Mouse (Mus musculus) heart, embryonic 13.5 days (tissue): ENCODE measurements around the gene Tardbp. TPM values are rescaled to one million over a fixed set of nuclear protein-coding genes. Genes with fewer than 3 reads are reported as not detected.

Experiments used
- ATAC-seq: fragments of 200-750 bp; cut with Nextera tagmentation; 2 replicates; pipeline ENCODE4 v1.8.0; 2017; ENCODE audit warnings: moderate TSS enrichment; ENCODE audit not compliant: insufficient number of reproducible peaks, low FRiP score, low TSS enrichment; ENCODE audit errors: extremely low read depth
- H3K27ac ChIP-seq: fragments of 300-500 bp; sonication (generic); replicated peaks from 2 replicates; pipeline ENCODE4 v1.5.1; 2015; ENCODE audit warnings: moderate library complexity, mild to moderate bottlenecking, inconsistent platforms
- H3K27me3 ChIP-seq: fragments of 300-500 bp; sonication (generic); replicated peaks from 2 replicates; pipeline ENCODE4 v1.6.1; 2015; ENCODE audit warnings: mild to moderate bottlenecking, inconsistent platforms
- H3K36me3 ChIP-seq: fragments of 300-500 bp; sonication (generic); 2 replicates; pipeline ENCODE4 v1.6.1; 2015; ENCODE audit warnings: mild to moderate bottlenecking, inconsistent platforms
- H3K4me1 ChIP-seq: fragments of 300-500 bp; sonication (generic); 2 replicates; pipeline ENCODE4 v1.6.1; 2015; ENCODE audit warnings: inconsistent platforms
- H3K4me2 ChIP-seq: fragments of 300-500 bp; sonication (generic); 2 replicates; pipeline ENCODE4 v1.6.1; 2015; ENCODE audit warnings: inconsistent platforms, mild to moderate bottlenecking, moderate library complexity
- H3K4me3 ChIP-seq: fragments of 300-500 bp; sonication (generic); 2 replicates; pipeline ENCODE4 v1.5.1; 2015; ENCODE audit warnings: moderate library complexity, mild to moderate bottlenecking, inconsistent platforms
- H3K9ac ChIP-seq: fragments of 300-500 bp; sonication (generic); 2 replicates; pipeline ENCODE4 v1.6.1; 2015; ENCODE audit warnings: inconsistent platforms, mild to moderate bottlenecking, moderate library complexity
- H3K9me3 ChIP-seq: fragments of 300-500 bp; sonication (generic); 2 replicates; pipeline ENCODE4 v1.6.1; 2016; ENCODE audit warnings: inconsistent platforms
- WGBS: fragments of 180-500 bp; shearing (Covaris S2); methylation state at CpG from one replicate; pipeline ENCODE4 v1.1.7; 2015; ENCODE audit warnings: mixed read lengths; 5-methylcytosine and 5-hydroxymethylcytosine counted together
- polyA plus RNA-seq: library from polyadenylated mRNA; unstranded; fragments of >200 nt; fragmentation: Nextera tagmentation; extraction: Ambion mirVana; gene quantifications from 2 replicates; pipeline ENCODE4 v1.2.1, GENCODE M21; 2015

Tardbp gene
- 170 and 176 TPM in 2 replicates for polyA plus RNA-seq

DNA sequence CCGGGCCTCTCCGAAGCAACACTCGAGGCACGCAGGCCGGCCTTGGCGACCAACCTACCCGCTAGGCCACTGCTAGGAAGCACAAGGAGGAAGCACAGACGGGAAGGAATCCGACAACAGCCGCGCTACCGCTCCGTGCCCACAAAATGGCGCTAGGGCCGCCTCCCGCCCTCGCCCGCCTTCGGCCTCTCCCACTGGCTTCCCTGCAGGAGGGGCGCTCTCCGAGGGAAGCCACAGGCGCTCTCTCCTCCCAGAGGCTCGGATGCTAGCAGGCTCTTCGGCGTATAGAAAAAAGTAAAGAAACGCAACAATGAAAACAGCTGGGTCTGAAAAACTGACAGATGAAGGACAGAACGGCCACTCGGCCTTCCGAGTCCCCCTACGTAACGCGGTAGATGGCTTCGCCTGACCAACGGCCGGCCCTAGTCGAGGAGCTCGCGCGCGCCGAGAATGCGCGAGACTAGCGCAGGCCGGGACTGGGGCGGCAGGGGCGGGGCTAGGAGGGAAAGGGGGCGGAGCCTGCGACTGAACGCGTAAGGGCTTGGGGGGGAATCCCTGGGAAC, at the start of gene Tardbp:
Gene Tardbp (minus strand): TSS at position 397 of the 563 bp plus-strand sequence.
- Histone ChIP-seq H3K9me3 (no peaks in the 10 kb centered on the region), H3K4me2 (peak within 1 kb of the TSS; percentile 93), H3K4me1 (peaks cover 40% of the 10 kb centered on the region), H3K4me3 (peak within 1 kb of the TSS; percentile 82), H3K27ac (peak within 1 kb of the TSS; percentile 95), H3K27me3 (no peaks in the 10 kb centered on the region), H3K36me3 (peaks cover 34% of the 10 kb centered on the region), H3K9ac (peak within 1 kb of the TSS; percentile 97)
- under 1% methylated on average over 50 of the region's 51 CpGs for WGBS
- ATAC-seq = peak; percentile 96

DNA sequence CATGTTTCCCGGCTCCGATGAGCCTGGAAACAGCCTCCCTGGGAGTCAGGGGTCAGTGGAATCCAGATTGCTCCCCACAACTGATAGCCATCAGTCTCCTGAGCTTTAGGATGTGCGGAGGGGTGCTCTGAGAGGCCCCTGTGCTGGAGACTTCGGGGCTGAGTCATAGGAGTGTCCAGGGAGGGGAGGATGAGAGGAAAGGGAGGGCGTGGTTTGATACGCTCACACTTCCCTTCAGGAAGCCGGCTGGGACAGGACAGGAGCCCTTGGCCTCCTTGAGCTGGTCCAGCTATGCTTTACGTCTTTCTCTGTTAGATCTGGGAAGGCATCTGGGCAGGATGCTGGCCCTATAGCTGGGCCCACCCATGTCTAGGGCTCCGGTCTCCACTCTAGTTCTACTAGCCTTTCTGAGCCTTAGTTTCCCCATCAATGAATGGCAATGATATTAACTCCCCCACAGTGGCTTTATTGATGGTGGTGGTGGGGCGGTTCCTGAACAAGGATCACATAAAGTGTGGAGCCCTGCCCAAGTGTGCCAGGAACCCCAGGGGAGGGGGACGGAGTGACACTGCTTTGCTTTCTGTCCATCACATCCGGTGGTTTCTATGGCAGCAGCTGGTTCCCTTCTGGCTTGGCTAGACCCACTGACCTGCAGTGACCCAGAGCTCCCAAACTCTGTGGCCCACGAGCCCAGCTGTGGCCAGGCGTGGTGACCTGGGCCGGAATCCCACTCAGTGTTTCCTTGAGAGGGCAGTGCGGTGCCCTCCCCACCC, 49.6 kb upstream of the Tardbp start:
- peak overlapping the region; percentile 70 for H3K27ac ChIP-seq
- no peaks in the 10 kb centered on the region for H3K27me3 ChIP-seq
- peak; percentile 32; the same call in 1 of the 2 replicates for ATAC-seq
- H3K4me1 ChIP-seq = peaks cover 44% of the 10 kb centered on the region
- 38% methylated on average over 16 of the region's 16 CpGs for WGBS
- peak overlapping the region; percentile 61 for H3K9ac ChIP-seq
- H3K4me3 ChIP-seq = no peak overlapping the region
- H3K4me2 ChIP-seq = peak overlapping the region; percentile 30; the same call in 1 of the 2 replicates
- H3K9me3 ChIP-seq = no peaks in the 10 kb centered on the region
- H3K36me3 ChIP-seq = no peaks in the 10 kb centered on the region

DNA sequence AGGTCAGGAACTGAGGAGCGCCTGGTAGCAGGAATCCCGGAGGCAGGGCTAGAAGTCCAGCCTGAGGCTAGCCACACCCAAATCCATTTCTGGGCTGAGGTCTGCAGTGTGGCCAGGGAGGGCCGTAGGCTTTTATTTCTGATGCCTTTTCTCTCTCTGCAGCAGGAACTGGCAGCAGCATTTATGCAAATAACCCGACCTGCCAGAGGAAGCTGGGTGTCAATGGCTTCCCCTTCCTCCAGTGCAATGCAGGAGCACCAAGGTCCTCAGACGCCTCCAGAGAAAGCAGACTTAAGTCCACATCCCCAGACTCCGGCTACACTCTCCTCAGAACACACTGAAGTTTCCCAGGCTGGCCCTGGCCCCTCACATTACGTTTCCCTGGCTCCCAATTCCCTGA, 48.2 kb upstream of the Tardbp start:
- H3K4me2 ChIP-seq = no peak overlapping the region
- H3K27me3 ChIP-seq = no peaks in the 10 kb centered on the region
- no peak overlapping the region for H3K27ac ChIP-seq
- H3K4me3 ChIP-seq = no peak overlapping the region
- no peaks in the 10 kb centered on the region for H3K9me3 ChIP-seq
- H3K9ac ChIP-seq = peak overlapping the region; percentile 34
- H3K36me3 ChIP-seq = no peaks in the 10 kb centered on the region
- WGBS = 48% methylated on average over 7 of the region's 7 CpGs
- ATAC-seq = no peak
- peaks cover 48% of the 10 kb centered on the region for H3K4me1 ChIP-seq

DNA sequence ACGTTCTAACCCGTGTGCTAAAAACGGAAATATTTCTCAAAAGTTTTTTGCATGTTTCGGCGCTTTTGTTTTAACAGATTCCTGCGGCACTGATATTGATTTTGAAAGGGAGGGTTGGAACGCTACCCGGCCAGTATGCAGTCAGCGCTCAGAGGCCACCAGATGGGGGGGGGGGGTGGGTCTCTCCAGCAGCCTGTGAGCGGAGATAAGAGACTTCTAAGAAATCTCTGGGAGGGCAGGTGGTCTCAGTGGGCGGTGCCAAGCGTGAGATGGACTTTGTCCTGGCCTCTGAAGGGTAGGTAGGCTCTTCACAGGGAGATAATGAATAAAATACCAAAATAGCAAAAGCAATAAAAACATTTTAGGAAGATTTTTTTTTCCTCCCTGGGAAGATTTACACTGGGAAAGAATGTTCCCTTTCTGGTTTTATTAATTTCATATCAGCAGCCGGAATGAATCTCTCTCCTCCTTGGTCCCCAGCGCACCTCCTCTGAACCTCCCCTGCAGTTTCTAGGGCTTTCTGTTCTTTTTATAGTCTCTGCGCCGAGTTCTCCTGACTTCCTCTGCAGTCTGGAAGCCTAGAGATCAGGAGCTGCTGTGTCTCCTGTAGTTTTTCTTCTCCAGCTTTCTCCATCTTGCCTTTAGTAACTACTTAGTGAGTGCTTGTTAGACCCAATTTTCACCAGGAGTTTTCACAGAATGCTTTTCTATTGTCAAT, 44.6 kb upstream of the Tardbp start:
- peak overlapping the region; percentile 5 for H3K4me3 ChIP-seq
- no peaks in the 10 kb centered on the region for H3K36me3 ChIP-seq
- peak overlapping the region; percentile 61 for H3K4me2 ChIP-seq
- ATAC-seq = no peak
- H3K9ac ChIP-seq = peak overlapping the region; percentile 52
- WGBS = 14% methylated on average over 16 of the region's 16 CpGs
- H3K27me3 ChIP-seq = no peaks in the 10 kb centered on the region
- H3K9me3 ChIP-seq = no peaks in the 10 kb centered on the region
- H3K4me1 ChIP-seq = peaks cover 59% of the 10 kb centered on the region
- no peak overlapping the region for H3K27ac ChIP-seq

DNA sequence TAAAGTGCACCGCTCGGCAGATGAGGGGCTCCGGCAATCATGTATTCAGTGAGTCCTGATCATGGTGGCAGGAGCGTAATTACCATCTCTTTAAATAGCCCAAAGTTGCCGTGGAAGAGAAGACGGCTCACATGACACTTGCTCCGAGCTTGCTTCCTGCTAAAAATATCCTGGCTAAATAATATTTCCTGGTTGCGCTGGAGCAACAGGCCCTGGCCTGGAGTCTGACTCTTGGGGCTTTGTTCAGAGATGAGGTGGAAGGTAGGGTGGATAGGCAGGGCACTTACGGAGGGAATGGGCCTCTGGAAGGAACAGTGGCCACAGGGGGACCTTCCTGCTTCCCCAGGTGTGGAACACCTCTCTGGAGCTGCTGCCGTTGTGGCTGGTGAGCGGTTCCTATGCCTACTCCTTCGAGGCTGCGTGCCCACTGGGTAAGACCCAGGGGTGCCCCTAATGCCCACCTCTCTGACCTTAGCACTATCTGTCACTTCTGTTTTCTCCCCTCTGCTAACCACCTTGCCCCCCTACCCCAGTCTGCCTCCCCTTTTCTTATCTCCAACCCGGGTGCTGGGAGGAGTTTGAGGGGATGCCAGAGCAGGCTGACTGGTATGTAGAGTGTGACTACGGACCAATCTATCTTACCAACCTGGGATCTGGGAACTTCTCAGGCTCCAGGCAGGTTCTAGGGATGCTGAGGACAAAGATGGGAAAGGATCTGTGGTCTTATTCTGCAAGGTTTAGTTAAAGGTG, 40.4 kb upstream of the Tardbp start:
- no peaks in the 10 kb centered on the region for H3K9me3 ChIP-seq
- H3K36me3 ChIP-seq = no peaks in the 10 kb centered on the region
- peak overlapping the region; percentile 79 for H3K9ac ChIP-seq
- H3K27me3 ChIP-seq = peaks cover 5% of the 10 kb centered on the region; the same call in 1 of the 2 replicates
- H3K4me3 ChIP-seq = peak overlapping the region; percentile 39
- WGBS = 51% methylated on average over 15 of the region's 15 CpGs
- H3K4me1 ChIP-seq = peaks cover 53% of the 10 kb centered on the region
- peak overlapping the region; percentile 65 for H3K4me2 ChIP-seq
- peak overlapping the region; percentile 95 for H3K27ac ChIP-seq
- ATAC-seq = no peak

DNA sequence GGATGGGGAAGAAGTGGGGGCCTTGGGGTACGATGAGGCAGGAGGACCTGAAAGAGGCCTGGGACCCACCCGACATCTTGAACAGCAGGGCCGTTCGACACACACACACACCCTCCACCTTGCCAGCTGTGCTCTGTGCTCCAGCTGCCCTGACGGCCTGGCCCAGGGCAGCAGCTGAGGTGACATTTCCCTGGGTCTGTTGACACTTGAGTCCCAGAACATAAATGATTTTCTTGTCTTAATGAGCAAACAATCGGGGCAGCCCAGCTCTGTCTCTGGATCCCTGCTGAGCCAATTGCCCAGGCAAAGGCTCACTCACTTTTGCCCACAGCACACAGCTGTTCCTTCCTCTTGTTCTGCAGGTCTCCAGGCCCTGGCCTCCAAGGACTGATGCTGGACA, 37.2 kb upstream of the Tardbp start:
- Histone ChIP-seq H3K4me2 (no peak overlapping the region), H3K27me3 (peaks cover 5% of the 10 kb centered on the region), H3K27ac (no peak overlapping the region), H3K9me3 (no peaks in the 10 kb centered on the region), H3K4me1 (peaks cover 45% of the 10 kb centered on the region), H3K36me3 (no peaks in the 10 kb centered on the region), H3K9ac (no peak overlapping the region), H3K4me3 (no peak overlapping the region)
- whole genome bisulfite sequencing = 69% methylated on average over 6 of the region's 6 CpGs
- ATAC-seq = no peak

DNA sequence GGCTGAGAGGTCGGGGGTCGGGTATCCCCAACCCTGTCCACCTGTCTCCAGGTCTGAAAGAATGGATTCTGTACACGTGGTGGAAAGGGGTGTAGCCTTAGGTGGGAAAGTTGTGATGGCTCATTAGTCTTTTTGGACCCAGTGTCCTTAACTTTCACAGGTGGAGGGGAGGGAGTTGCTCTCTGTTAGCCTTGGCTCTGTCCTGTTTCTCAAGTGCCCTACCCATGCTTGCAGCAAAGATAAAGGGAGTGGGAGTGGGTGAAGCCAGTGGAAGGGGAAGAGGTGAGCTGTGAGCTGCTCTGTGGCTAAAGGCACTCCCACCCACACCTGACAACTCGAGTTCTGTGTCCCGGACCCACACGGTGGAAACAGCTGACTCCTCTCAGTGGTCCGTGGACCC, 36.5 kb upstream of the Tardbp start:
- Histone ChIP-seq H3K4me1 (peaks cover 38% of the 10 kb centered on the region), H3K36me3 (no peaks in the 10 kb centered on the region), H3K4me3 (no peak overlapping the region), H3K9ac (no peak overlapping the region), H3K27ac (no peak overlapping the region), H3K9me3 (no peaks in the 10 kb centered on the region), H3K4me2 (no peak overlapping the region), H3K27me3 (peaks cover 5% of the 10 kb centered on the region)
- ATAC-seq = no peak
- 77% methylated on average over 7 of the region's 7 CpGs for WGBS

DNA sequence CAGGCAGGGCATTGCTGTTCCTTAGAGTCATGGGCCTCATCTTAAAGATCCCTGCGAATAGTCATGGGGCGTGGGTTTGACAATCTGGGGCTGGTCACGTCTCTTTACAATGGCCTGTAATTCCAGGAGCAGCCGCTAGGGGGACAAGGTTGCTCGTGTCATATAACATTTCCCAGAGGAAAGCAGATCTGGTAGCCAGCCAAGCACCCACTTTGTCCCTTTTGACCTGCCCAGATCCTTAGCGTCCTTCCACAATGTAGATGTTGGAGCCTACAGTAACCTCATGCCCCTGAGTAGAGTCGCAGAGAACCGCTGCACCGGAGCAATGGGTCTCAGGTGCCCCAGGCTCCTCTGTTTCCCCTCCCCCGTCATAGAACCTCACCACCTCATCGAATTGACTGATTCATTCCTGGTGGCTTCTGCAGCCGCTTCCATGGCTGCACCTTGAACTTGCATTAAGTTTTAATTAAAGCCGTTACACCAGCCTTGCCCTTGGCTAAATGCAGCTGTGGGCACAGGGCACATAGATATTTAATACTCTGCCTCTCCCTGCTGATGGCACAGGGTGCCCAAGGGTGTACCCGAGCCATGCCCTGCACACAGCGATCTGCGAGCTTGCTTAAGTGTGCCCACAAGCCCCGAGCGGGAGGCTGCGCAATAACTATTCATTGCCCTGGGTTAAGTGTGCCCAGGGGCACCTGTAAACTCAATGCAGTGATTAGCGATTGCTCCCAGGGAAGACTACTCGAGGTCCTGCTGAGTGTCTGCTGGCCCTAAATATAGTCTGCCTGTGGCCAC, 35.5 kb upstream of the Tardbp start:
- Histone ChIP-seq H3K27ac (peak overlapping the region; percentile 50; the same call in 1 of the 2 replicates), H3K9ac (peak overlapping the region; percentile 9; the same call in 1 of the 2 replicates), H3K4me2 (peak overlapping the region; percentile 54), H3K36me3 (no peaks in the 10 kb centered on the region), H3K4me1 (peaks cover 35% of the 10 kb centered on the region), H3K27me3 (peaks cover 5% of the 10 kb centered on the region), H3K9me3 (no peaks in the 10 kb centered on the region), H3K4me3 (peak overlapping the region; percentile 13; the same call in 1 of the 2 replicates)
- no peak for ATAC-seq
- 27% methylated on average over 21 of the region's 21 CpGs for WGBS

DNA sequence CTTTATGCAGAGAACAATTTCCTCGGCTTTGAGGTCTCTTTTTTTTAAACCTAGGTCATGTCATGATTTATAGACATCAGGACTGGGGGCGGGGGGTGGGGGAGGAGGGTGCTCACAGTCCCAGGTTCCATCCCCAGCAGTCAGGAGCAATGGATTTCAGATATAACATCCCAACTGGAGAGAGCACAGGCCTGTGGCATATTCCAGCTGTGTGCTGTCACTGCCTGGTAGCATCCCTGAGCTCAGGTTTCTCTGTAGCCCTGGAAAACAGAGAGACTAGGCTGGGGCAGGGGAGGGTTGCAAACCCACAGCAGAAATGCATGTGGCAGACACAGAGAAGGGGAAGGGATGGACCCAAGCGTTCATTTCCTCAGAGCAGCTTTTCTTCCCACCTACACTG, 33.4 kb upstream of the Tardbp start:
- Histone ChIP-seq H3K4me1 (peaks cover 37% of the 10 kb centered on the region), H3K9ac (no peak overlapping the region), H3K27me3 (peaks cover 5% of the 10 kb centered on the region), H3K4me3 (no peak overlapping the region), H3K4me2 (no peak overlapping the region), H3K36me3 (no peaks in the 10 kb centered on the region), H3K27ac (no peak overlapping the region), H3K9me3 (no peaks in the 10 kb centered on the region)
- no peak for ATAC-seq
- WGBS = 65% methylated on average over 3 of the region's 3 CpGs

DNA sequence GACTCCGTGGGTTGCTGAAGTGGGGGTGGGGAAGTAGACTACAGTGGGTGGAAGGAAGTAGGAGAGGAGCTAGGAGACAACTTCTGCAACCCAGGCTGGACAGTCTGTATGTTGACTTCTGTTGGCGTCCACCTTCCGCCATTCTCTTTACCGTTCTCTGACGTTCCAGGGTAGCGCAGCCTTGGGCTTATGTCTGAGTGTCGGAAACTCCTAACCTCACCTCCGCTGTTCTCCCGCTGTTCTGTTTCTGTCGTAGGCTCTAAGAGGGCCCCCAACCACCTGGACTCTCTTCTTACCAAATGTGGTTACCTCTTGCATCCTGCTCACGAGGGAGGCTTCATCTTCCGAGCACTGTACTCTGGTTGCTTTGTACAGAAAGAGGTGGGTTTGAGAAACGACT, 31.0 kb upstream of the Tardbp start:
- H3K4me2 ChIP-seq = peak overlapping the region; percentile 62; the same call in 1 of the 2 replicates
- WGBS = 78% methylated on average over 13 of the region's 13 CpGs
- H3K9ac ChIP-seq = no peak overlapping the region
- H3K27ac ChIP-seq = peak overlapping the region; percentile 41; the same call in 1 of the 2 replicates
- H3K27me3 ChIP-seq = peaks cover 2% of the 10 kb centered on the region
- H3K9me3 ChIP-seq = no peaks in the 10 kb centered on the region
- H3K4me3 ChIP-seq = no peak overlapping the region
- no peak for ATAC-seq
- H3K36me3 ChIP-seq = no peaks in the 10 kb centered on the region
- peaks cover 28% of the 10 kb centered on the region for H3K4me1 ChIP-seq
